Mouse (Mus musculus): ENCODE measurements around the gene Hipk2. TPM values are rescaled to one million over a fixed set of nuclear protein-coding genes. Genes with fewer than 3 reads are reported as not detected.

The Hipk2 gene
- polyA plus RNA-seq, 1 experiment from 2014 or later = 9.4 TPM

- H3K9me3 ChIP-seq (replicated peaks; ENCODE audit: control insufficient read depth, low read length) = no peaks in the 10 kb centered on the region
- 14% methylated on average over 4 of the region's 4 CpGs for WGBS
- 0 out of 2 replicates have a peak overlapping the region, but pooled peaks have one; percentile 14 for H3K4me2 ChIP-seq (ENCODE audit: low read depth, low read length)
Observed at GRCm38 (mm10) chr6:38771061-38771667, 104.8 kb downstream of the Hipk2 start.

GRCm38 (mm10) chr6:38769627-38770026 is 106.3 kb downstream of the Hipk2 start:
- H3K36me3 ChIP-seq (ENCODE audit: control insufficient read depth, insufficient read depth) = no peaks in the 10 kb centered on the region
- H3K27me3 ChIP-seq (ENCODE audit: control insufficient read depth, insufficient read depth, low read length) = no peaks in the 10 kb centered on the region
- H3K9me3 ChIP-seq (replicated peaks; ENCODE audit: control insufficient read depth, low read length) = no peaks in the 10 kb centered on the region
- no peak overlapping the region for H3K4me3 ChIP-seq (ENCODE audit: low read length)
- peaks cover 28% of the 10 kb centered on the region for H3K4me1 ChIP-seq (ENCODE audit: control insufficient read depth, insufficient read depth, low read length)
- H3K27ac ChIP-seq (ENCODE audit: low read length) = 0 out of 2 replicates have a peak overlapping the region, but pooled peaks have one; percentile 7
- no peak overlapping the region for H3K4me2 ChIP-seq (ENCODE audit: low read depth, low read length)
- no peak overlapping the region for H3K9ac ChIP-seq (ENCODE audit: low read length)
- no peak for ATAC-seq (replicated peaks; ENCODE audit: extremely low read depth, insufficient read depth, low FRiP score)
- WGBS = 65% methylated on average over 2 of the region's 2 CpGs

More at GRCm38 (mm10) chr6:38771061-38771667, 104.8 kb downstream of the Hipk2 start:
- Histone ChIP-seq H3K4me1 (ENCODE audit: control insufficient read depth, insufficient read depth, low read length) (peaks cover 17% of the 10 kb centered on the region), H3K27ac (ENCODE audit: low read length) (peak overlapping the region; percentile 81), H3K9ac (ENCODE audit: low read length) (no peak overlapping the region), H3K27me3 (ENCODE audit: control insufficient read depth, insufficient read depth, low read length) (no peaks in the 10 kb centered on the region), H3K36me3 (ENCODE audit: control insufficient read depth, insufficient read depth) (no peaks in the 10 kb centered on the region), H3K4me3 (ENCODE audit: low read length) (no peak overlapping the region)
- peak; percentile 69 for ATAC-seq (replicated peaks; ENCODE audit: extremely low read depth, insufficient read depth, low FRiP score)

GRCm38 (mm10) chr6:38762588-38763265 is 113.2 kb downstream of the Hipk2 start:
- no peak overlapping the region for H3K27ac ChIP-seq (ENCODE audit: low read length)
- H3K27me3 ChIP-seq (ENCODE audit: control insufficient read depth, insufficient read depth, low read length) = no peaks in the 10 kb centered on the region
- no peak overlapping the region for H3K4me2 ChIP-seq (ENCODE audit: low read depth, low read length)
- 65% methylated on average over 6 of the region's 6 CpGs for WGBS
- no peak for ATAC-seq (replicated peaks; ENCODE audit: extremely low read depth, insufficient read depth, low FRiP score)
- H3K4me3 ChIP-seq (ENCODE audit: low read length) = no peak overlapping the region
- H3K4me1 ChIP-seq (ENCODE audit: control insufficient read depth, insufficient read depth, low read length) = peaks cover 21% of the 10 kb centered on the region
- H3K9me3 ChIP-seq (replicated peaks; ENCODE audit: control insufficient read depth, low read length) = no peaks in the 10 kb centered on the region
- no peak overlapping the region for H3K9ac ChIP-seq (ENCODE audit: low read length)
- H3K36me3 ChIP-seq (ENCODE audit: control insufficient read depth, insufficient read depth) = no peaks in the 10 kb centered on the region

GRCm38 (mm10) chr6:38762006-38762405 is 114.0 kb downstream of the Hipk2 start:
- H3K9me3 ChIP-seq (replicated peaks; ENCODE audit: control insufficient read depth, low read length) = no peaks in the 10 kb centered on the region
- no peak overlapping the region for H3K27ac ChIP-seq (ENCODE audit: low read length)
- H3K4me3 ChIP-seq (ENCODE audit: low read length) = no peak overlapping the region
- no peaks in the 10 kb centered on the region for H3K36me3 ChIP-seq (ENCODE audit: control insufficient read depth, insufficient read depth)
- peaks cover 21% of the 10 kb centered on the region for H3K4me1 ChIP-seq (ENCODE audit: control insufficient read depth, insufficient read depth, low read length)
- H3K9ac ChIP-seq (ENCODE audit: low read length) = no peak overlapping the region
- no peaks in the 10 kb centered on the region for H3K27me3 ChIP-seq (ENCODE audit: control insufficient read depth, insufficient read depth, low read length)
- no peak overlapping the region for H3K4me2 ChIP-seq (ENCODE audit: low read depth, low read length)
- 89% methylated on average over 7 of the region's 7 CpGs for WGBS
- no peak for ATAC-seq (replicated peaks; ENCODE audit: extremely low read depth, insufficient read depth, low FRiP score)

- Histone ChIP-seq H3K9ac (ENCODE audit: low read length) (no peak overlapping the region), H3K9me3 (replicated peaks; ENCODE audit: control insufficient read depth, low read length) (no peaks in the 10 kb centered on the region), H3K27ac (ENCODE audit: low read length) (0 out of 2 replicates have a peak overlapping the region, but pooled peaks have one; percentile 17), H3K4me1 (ENCODE audit: control insufficient read depth, insufficient read depth, low read length) (peaks cover 21% of the 10 kb centered on the region), H3K4me2 (ENCODE audit: low read depth, low read length) (no peak overlapping the region), H3K36me3 (ENCODE audit: control insufficient read depth, insufficient read depth) (no peaks in the 10 kb centered on the region), H3K4me3 (ENCODE audit: low read length) (no peak overlapping the region), H3K27me3 (ENCODE audit: control insufficient read depth, insufficient read depth, low read length) (no peaks in the 10 kb centered on the region)
- whole genome bisulfite sequencing = 55% methylated on average over 6 of the region's 6 CpGs
- peak; percentile 66 for ATAC-seq (replicated peaks; ENCODE audit: extremely low read depth, insufficient read depth, low FRiP score)
Observed at GRCm38 (mm10) chr6:38760911-38761706, 114.9 kb downstream of the Hipk2 start.

- 71% methylated on average over 6 of the region's 6 CpGs for WGBS
Observed at GRCm38 (mm10) chr6:38759922-38760620, 115.9 kb downstream of the Hipk2 start.

GRCm38 (mm10) chr6:38759186-38759585 is 116.8 kb downstream of the Hipk2 start:
- no peak overlapping the region for H3K4me3 ChIP-seq (ENCODE audit: low read length)

More at GRCm38 (mm10) chr6:38759922-38760620, 115.9 kb downstream of the Hipk2 start:
- no peaks in the 10 kb centered on the region for H3K36me3 ChIP-seq (ENCODE audit: control insufficient read depth, insufficient read depth)
- no peak for ATAC-seq (replicated peaks; ENCODE audit: extremely low read depth, insufficient read depth, low FRiP score)
- H3K27ac ChIP-seq (ENCODE audit: low read length) = no peak overlapping the region
- H3K9ac ChIP-seq (ENCODE audit: low read length) = no peak overlapping the region
- no peaks in the 10 kb centered on the region for H3K9me3 ChIP-seq (replicated peaks; ENCODE audit: control insufficient read depth, low read length)
- H3K27me3 ChIP-seq (ENCODE audit: control insufficient read depth, insufficient read depth, low read length) = no peaks in the 10 kb centered on the region
- H3K4me1 ChIP-seq (ENCODE audit: control insufficient read depth, insufficient read depth, low read length) = peaks cover 20% of the 10 kb centered on the region
- H3K4me3 ChIP-seq (ENCODE audit: low read length) = no peak overlapping the region
- H3K4me2 ChIP-seq (ENCODE audit: low read depth, low read length) = no peak overlapping the region

GRCm38 (mm10) chr6:38757597-38757996 is 118.4 kb downstream of the Hipk2 start:
- Histone ChIP-seq H3K9me3 (replicated peaks; ENCODE audit: control insufficient read depth, low read length) (no peaks in the 10 kb centered on the region), H3K4me2 (ENCODE audit: low read depth, low read length) (no peak overlapping the region), H3K27ac (ENCODE audit: low read length) (no peak overlapping the region), H3K27me3 (ENCODE audit: control insufficient read depth, insufficient read depth, low read length) (no peaks in the 10 kb centered on the region), H3K36me3 (ENCODE audit: control insufficient read depth, insufficient read depth) (no peaks in the 10 kb centered on the region), H3K9ac (ENCODE audit: low read length) (no peak overlapping the region), H3K4me1 (ENCODE audit: control insufficient read depth, insufficient read depth, low read length) (peaks cover 30% of the 10 kb centered on the region), H3K4me3 (ENCODE audit: low read length) (no peak overlapping the region)
- 84% methylated on average over 2 of the region's 2 CpGs for WGBS
- ATAC-seq (replicated peaks; ENCODE audit: extremely low read depth, insufficient read depth, low FRiP score) = no peak

More at GRCm38 (mm10) chr6:38759186-38759585, 116.8 kb downstream of the Hipk2 start:
- H3K27ac ChIP-seq (ENCODE audit: low read length) = no peak overlapping the region
- no peaks in the 10 kb centered on the region for H3K9me3 ChIP-seq (replicated peaks; ENCODE audit: control insufficient read depth, low read length)
- H3K4me2 ChIP-seq (ENCODE audit: low read depth, low read length) = no peak overlapping the region
- no peak for ATAC-seq (replicated peaks; ENCODE audit: extremely low read depth, insufficient read depth, low FRiP score)
- peaks cover 21% of the 10 kb centered on the region for H3K4me1 ChIP-seq (ENCODE audit: control insufficient read depth, insufficient read depth, low read length)
- no peaks in the 10 kb centered on the region for H3K27me3 ChIP-seq (ENCODE audit: control insufficient read depth, insufficient read depth, low read length)
- no peak overlapping the region for H3K9ac ChIP-seq (ENCODE audit: low read length)
- no peaks in the 10 kb centered on the region for H3K36me3 ChIP-seq (ENCODE audit: control insufficient read depth, insufficient read depth)
- WGBS = 76% methylated on average over 3 of the region's 3 CpGs
